Mouse (Mus musculus): ENCODE results near the gene Rbm34. TPM values are rescaled to one million over a fixed set of nuclear protein-coding genes. Genes with fewer than 3 reads are reported as not detected.
"Not testable (repeated sequence)": the region's sequence is repeated elsewhere in the genome, so short reads cannot be mapped to it uniquely, and the experiment has no call there.

Rbm34 gene
- total RNA-seq (2021), result 10 to 100 TPM; 14.0 to 14.8 TPM
- long read RNA-seq, experiment 1, transcript Rbm34-201 (11 exons, 3,424 nt), result major isoform, 12 of 16 reads
- long read RNA-seq, experiment 1, partial matches to known transcripts, result 0 of 16 reads
- long read RNA-seq, experiment 1, other reads (novel, unspliced or antisense), result 4 of 16 reads
- long read RNA-seq, experiment 2, transcript Rbm34-201 (11 exons, 3,424 nt), result major isoform, 13 of 15 reads
- long read RNA-seq, experiment 2, partial matches to known transcripts, result 0 of 15 reads
- long read RNA-seq, experiment 2, other reads (novel, unspliced or antisense), result 2 of 15 reads

DNA sequence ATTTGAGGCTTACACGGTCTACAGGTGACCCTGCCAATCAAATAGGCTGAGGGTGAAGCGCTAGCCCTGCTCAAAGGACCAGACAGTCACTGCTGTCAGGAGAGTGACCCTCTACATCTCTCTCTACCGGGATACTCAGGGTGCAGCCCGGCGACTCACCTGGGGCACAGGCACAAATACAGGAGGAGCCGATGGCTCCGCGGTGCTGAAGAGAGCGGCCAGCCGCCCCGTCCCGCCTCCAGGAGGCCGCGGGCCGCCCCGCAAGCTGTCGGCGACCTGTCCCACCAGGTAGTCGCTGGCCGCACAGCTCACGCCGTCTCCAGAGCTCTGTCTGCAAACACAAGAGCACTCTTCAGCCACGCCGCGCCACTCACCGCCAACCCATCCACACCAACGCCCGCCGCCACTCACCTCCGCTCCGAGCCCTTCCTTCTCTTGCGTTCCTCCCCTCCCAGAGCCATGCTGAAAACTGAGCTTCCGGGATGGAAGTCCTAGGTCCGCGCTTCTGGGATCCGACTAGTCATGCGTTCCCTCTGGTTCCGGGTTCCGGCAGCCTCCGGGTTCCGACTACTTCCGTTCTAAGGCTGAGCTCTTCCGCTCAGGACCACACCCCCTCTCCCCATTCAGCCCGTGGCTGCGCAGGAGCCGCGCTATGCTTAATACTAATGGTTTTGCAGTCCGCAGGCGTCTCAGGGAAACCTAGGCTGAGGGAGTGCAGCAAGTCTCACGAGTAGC lies at the start of gene Rbm34:
Rbm34 (minus strand) TSS at position 493 of the 735 bp plus-strand sequence.
- peak; percentile 95 to 96 for DNase-seq (ENCODE audit: low spot score in 2 of 2)

DNA sequence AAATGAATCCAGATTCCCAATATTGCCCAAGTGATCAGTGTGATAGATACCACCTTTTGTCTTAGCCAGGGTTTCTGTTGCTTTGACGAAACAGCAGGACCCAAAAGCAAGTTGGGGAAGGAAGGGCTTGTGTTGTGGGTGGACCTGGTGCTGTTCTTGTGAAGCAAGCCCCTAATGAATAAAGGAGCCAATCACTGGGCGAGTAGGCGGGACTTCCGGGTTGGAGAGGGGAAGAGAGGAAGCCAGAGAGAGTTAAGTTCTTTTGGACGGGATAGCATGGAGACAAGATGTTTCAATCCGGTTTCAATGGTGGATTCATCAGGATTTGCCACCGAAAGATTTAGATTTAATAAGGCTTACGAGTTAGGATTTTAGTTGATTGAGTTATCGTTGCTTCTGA lies 40.8 kb upstream of the Rbm34 start:
- no peak for DNase-seq (ENCODE audit: low spot score in 2 of 2)

DNA sequence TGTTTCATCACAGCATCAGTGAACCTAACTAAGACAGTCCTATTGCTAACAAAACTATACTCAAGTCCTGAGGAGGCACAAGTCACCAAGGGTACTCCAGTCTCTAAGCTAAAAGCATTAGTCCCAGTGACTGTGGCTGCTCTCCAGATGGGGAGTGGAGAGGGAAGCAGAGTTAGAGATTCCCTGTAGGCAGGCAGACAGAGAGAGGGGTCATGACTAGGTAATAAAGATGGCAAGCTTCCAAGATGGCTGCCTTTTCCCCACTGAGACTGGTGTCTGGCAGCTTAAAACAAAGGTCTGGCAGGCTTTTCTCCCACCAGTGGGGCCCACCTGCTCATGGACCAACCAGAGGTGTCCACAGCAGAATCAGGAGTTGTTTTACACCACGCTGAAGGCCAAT lies 23.6 kb upstream of the Rbm34 start:
- DNase-seq (ENCODE audit: low spot score in 2 of 2), result no peak

DNA sequence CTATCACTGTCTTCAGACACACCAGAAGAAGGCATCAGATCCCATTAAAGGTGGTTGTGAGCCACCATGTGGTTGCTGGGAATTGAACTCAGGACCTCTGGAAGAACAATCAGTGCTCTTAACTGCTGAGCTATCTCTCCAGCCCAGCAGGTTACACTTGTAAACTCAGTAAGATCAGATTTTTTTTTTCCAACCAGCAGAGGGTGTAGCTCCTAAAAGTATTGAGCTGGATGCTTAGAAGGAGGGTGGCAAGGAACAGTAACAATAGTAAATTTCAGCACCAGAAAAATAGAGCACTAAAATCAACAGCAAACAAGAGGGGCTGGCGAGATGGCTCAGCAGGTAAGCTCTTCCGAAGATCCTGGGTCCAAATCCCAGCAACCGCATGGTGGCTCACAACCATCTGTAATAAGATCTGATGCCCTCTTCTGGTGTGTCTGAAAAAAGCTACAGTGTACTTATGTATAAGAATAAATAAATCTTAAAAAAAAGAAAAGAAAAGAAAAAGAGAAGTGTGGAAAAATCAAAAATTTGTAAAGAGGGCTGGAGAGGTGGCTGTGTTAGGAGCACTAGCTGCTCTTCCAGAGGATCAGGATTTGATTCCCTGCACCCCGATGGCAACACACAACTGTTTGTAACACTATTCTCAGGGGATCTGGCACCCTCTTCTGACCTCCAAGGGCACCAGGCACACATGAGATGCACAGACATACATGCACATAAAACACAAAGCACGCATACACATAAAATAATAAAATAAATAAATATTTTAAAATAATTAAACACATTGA lies 18.7 kb upstream of the Rbm34 start:
- no peak for DNase-seq (ENCODE audit: low spot score in 2 of 2)

DNA sequence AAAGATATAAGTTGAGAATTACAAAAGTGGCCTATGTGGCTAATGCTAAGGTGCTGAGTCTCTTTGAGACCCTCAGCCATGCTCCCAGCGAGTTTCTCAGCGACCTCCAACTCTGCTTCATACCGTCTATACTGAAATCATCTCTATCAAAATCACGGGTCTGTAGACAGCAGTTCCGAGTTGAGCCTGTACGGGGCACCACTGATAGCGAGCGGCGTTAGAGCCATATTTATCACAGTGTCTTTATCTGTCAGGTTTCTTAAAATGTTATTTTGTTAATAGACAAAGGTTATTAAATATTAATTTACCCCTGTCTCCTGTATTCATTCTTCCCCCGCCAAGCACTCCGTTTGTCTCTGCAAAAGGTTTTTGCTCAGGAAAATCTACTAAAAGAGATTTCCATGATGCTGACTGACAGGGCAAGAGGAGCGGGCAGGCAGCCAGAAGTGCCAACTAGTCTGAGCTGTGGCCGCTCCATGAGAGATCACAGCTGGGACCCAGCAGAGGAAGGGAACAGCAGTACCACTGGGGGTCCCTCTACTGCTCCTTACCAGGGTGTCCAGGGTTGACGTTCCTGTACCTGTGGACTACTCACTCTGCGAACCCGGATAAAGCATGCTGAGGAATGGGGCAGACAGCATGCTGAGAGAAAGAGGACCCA lies 17.6 kb upstream of the Rbm34 start:
- DNase-seq (ENCODE audit: low spot score in 2 of 2), result no peak

DNA sequence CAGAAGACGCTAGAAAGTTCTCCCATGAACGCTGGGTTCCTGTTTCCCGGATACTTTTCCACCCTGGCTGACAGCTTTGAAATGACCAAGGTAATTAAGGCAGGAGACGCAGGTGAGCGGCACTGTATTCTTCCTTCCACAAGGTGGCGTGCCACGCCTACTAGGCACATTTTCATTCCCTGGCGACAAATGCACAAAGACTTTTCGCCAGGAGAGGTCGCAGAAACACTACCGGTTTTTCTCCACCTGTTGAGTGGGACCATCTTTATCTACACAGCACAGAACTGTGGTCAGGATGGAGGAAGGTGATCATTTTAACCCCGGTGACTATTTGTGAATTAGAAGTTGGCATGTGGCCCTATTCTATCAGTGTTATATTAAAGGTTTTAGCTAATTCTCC lies 15.6 kb upstream of the Rbm34 start:
- peak; percentile 75 to 85 for DNase-seq (ENCODE audit: low spot score in 2 of 2)

DNA sequence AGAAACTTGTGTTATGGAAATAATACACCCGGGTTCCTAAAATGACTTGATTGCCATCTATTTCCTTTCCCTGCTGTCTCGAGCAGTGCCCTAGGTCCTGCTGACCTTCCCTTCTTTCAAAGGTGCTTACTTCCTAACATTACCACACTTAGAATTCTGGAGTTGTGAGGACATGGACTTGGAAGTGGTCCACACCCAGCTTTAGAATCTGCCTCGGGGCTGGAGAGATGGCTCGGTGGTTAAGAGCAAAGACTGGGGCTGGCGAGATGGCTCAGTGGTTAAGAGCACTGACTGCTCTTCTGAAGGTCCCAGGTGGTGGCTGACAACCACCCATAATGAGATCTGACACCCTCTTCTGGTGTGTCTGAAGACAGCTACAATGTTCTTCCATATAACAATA lies 9.2 kb upstream of the Rbm34 start:
- DNase-seq (ENCODE audit: low spot score in 2 of 2), result no peak

DNA sequence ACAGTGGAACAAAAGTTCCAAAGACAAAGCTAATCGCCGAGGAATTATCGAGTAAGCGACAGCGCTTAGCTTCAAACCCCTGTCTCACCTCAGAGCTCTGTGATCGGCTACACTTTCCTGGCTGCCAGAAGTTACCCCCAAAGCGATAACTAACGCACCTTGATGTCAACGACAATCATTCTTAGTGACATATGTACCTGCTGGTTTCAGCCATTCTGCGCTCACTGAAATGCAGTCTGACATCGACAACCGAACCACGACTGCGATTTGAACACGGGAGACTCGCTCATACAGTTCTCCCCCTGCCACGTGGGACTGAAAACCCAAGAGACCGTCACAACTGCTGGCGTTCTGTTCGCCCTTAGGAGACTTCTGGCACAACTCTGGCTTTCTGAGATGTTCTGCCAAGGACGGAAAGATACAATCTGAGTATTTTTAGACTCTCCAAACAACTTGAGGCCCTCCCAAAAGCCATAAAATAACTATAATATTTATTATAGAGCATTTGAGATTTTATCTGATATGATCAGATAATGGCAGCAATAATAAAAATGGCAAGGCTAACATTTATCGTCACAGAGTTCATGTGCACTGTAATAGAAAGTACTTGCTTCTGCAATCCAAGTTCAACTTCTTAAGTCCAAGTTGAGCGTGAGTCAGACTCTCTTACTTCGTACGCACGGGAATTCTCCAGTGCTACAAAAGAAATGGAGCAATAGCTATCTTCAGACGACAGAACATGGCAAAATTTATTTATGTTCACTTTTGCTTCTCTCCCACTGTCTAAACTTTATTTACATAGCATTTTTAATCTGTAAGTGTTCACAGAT lies 8.4 kb upstream of the Rbm34 start:
- no peak for DNase-seq (ENCODE audit: low spot score in 2 of 2)

DNA sequence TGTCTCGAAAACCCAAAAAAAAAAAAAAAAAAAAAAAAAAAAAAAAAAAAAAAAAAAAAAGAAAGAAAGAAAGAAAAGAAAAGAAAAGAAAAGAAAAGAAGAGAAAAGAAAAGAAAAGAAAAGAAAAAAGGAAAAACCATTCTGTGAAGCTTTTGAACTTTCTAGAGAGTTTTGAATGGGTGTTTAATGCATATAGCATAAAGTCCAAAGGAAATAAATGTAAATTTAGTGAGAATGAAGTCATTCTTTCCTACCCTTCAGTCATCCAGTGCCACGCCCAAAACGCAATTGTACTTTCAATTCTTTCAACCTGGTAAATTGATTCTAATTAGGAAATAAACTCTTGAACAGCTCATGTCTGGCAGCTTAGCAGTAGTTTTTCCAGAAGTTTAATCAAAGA lies 7.7 kb upstream of the Rbm34 start:
- DNase-seq (ENCODE audit: low spot score in 2 of 2), result not testable (repeated sequence)

DNA sequence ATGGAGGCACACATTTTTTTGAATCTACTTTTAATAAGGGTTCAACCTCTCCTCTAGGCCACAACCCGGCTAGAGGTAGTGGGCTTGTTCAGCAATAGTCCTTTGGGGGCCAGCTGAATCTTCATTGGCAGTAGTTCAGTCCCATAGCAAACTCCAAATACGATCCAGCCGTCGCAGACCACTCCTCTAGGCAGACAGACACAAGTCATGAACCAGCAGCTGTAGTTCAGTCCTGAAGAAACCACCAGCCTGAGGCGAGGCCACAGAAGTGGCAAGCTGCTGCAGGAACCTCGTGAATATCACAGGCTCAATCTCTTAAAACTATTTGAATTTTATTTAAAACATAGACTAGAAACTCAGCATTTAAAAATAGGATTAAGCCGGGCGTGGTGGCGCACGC lies 7.2 kb upstream of the Rbm34 start:
- DNase-seq (ENCODE audit: low spot score in 2 of 2), result no peak

DNA sequence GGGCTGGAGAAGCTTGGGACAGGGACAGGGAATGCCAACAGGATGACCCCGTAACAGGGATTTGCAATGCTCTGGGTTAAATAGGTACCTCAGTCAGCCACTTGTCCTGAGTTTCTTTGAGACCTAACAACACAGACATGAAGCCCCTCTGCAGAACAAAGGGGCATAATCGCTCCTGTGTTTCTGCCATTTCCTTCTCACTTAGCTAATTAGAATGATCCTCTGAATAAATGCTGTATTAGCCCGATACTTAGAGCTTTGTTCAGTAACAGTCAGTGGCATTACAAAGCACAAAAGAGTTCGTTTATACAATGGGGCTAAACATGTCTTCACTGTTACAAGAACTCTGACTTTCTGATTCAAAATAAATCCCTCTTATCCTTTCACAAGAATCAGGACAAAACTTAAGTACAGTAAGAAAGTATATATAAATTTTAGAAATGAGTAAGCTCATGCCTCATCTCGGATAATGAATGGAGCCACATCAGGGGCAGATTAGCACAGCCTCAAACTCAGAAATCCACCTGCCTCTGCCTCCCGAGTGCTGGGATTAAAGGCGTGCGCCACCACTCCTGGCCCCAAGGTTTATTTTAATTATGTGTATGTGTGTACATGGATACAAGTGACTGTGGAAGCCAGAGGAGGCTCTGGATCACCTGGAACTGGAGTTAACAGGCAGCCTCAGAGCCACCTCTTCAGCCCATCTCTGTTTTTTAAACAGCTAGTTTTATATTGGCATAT lies 5.9 kb upstream of the Rbm34 start:
- DNase-seq (ENCODE audit: low spot score in 2 of 2), result no peak

DNA sequence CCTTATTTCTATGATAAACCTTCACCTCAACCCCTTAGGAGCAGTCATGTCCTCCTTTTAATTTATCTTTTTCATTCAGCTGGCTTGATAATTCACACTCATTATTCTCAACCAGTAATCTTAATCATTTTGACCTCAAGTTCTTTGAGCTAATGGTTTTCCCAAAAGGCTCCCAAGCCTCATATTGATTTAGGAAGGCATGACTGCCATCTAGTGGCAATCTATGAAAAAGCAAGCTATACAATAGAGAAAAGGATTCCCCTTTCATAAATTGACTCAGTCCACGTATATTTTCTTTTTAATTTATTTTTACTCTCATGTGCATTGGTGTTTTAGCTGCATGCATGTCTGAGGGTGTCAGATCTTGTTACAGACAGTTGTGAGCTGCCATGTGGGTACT lies 4.8 kb upstream of the Rbm34 start:
- DNase-seq (ENCODE audit: low spot score in 2 of 2), result peak in 1 of 2 experiments; percentile 66

DNA sequence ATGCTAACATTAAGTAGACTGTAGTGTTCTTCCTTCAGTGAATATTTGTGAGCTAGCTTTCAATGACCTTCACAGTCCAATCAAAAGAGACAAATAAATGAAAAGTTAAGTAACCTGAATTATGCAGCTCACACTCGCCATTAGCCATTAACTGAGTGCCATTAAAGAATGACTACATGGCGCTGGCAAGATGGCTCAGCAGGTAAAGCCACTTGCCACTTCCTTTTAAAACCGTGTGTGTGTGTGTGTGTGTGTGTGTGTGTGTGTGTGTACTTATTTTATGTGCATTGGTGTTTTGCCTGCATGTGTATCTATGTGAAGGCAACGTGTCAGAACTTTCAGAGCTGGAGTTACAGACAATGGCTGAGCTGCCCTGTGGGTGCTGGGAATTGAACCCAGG lies 3.6 kb upstream of the Rbm34 start:
- DNase-seq (ENCODE audit: low spot score in 2 of 2), result no peak

DNA sequence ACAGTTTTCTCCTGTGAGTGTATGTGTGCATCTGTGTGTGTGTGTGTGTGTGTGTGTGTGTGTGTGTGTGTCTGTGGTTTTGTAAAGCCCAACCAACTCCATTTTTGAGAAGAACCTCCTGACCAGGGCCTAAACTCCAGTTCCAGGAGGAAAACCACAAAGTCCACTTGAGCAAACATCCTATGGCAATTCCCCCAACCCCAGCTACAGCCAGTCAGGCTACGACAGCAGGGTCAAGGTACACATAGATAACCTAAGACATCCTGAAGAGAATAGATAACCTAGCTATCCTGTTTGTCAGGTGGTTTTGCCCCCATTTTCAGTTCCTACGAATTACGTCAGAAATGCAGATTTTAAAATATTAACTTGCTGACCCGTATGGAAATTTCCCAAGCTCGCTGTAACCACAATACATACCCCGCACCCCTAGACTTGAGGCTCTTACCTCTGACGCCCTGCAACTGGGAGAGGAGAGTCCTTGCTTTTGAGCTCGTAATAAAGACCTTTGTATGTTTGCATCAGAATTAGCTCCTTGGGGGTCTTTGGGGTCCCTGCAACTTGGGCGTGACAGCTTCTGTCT lies 2.9 kb upstream of the Rbm34 start:
- no peak for DNase-seq (ENCODE audit: low spot score in 2 of 2)

DNA sequence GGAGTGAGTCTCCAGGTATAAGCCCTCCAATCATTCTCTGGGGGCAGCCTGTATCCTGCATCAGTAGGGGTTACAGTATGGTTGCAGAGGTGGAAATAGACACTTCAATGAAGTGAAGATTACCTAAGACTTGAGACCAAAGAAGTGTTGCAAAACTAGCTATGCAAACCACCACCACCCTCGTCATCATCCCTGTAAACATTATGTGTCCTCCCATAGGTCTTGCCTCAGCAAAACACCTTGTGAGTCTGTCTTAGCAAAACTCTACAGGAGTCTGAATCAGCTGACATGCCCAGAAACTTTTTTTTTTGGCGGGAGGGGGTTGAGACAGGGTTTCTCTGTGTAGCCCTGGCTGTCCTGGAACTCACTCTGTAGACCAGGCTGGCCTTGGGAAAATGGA lies 1.8 kb upstream of the Rbm34 start:
- DNase-seq (ENCODE audit: low spot score in 2 of 2), result no peak

DNA sequence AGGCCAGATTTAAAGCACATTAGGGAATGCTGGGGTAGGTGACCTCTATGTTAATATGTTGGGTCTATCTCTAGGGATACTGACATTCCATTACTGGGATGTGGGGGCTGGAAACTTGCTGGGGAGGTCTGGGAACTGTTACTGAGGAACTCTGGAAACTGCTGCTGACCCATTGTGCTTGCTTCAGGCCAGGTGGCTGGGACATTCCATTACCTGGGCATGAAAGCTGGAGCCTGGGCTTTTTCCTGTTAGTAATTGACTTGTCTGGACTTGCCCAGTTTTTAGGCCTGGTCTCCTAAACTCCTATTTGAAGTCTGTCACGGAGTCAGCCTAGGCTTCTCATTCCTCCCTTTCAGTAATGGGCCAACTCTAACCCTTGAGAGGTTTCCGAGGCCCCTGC lies 1.2 kb upstream of the Rbm34 start:
- no peak for DNase-seq (ENCODE audit: low spot score in 2 of 2)

DNA sequence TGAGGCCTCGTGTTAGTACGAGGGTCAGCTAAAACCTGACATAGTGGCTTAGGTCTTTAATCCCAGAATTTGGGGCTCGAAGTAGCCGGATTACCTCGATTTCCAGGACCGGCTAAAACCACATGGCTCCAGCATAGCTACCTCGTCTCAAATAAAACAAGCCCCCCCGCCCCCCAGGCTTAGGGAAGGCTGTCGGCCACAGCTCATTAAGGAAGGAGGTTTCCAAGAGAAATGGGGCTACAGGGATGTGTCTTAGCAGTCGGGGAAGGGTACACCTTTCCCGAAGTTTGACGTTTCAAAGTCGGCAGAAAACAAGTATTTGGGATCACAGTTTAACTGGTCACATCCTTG lies 418 bp upstream of the Rbm34 start:
- no peak for DNase-seq (ENCODE audit: low spot score in 2 of 2)

DNA sequence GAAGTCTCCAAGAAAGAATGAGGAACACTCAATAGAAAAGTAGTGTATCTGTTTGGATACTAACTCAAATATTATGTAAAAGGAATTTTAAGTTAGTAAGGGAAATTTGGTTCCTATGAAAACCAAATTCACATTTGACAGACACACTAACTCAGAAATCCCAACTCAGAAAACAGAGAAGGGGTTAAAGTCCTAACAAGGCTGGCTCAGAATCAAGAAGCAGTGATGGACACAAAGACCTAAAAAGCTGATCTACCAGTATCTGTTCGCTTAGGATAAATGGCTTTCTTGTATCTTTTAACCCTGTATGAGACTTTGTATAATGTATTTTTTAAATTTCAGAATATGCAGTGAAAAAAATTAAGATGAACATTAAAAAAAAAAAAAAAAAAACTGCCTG lies 1.3 kb downstream of the Rbm34 start:
- DNase-seq (ENCODE audit: low spot score in 2 of 2), result no peak

DNA sequence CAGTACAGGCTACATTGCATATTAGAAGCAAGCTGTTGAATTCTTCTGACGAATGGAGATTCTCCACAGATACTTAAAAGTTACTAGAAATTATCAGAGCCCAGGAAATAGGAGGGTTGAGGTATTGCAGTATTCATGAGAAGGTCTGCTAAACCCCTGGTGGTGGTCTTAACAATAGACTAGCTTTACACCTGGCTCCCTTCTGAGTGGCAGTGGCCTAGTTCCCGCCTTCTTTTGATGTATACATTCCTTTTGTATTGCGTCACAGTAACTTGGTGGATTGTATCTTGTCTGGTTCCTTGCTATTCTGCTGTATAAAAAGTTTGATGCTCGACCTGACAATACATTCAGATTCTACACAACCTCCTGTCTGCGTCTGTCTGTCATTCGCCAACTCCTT lies 2.8 kb downstream of the Rbm34 start:
- no peak for DNase-seq (ENCODE audit: low spot score in 2 of 2)

DNA sequence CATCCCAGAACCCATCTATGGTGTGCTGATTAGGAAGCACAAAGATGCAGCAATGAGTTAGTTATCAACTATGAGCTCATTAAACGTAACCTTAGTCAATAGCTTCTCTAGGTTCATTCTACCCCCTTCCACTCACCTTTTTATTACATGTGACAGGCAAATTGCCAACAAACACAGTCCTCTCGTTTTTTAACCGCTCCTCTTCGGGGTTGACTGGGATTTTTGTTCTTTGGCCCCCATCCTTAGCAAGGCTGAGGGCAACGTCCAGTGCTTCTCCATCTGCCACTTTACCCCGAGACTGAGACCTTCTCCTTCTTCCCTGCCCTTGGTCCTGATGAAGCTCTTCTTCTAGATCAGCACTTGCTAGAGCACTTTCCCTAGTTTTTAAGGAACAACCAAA lies 5.6 kb downstream of the Rbm34 start:
- DNase-seq (ENCODE audit: low spot score in 2 of 2), result no peak

Measured in layer of hippocampus, postnatal 14 days (tissue).